Mouse (Mus musculus) A20 (cell line): ENCODE measurements around the gene Npas1.

ENCODE experiments used
- DNase-seq: peaks from one replicate; pipeline ENCODE4 v3.0.0-alpha.2; 2011; ENCODE audit warnings: low read depth, low spot score

Gene Npas1

DNA sequence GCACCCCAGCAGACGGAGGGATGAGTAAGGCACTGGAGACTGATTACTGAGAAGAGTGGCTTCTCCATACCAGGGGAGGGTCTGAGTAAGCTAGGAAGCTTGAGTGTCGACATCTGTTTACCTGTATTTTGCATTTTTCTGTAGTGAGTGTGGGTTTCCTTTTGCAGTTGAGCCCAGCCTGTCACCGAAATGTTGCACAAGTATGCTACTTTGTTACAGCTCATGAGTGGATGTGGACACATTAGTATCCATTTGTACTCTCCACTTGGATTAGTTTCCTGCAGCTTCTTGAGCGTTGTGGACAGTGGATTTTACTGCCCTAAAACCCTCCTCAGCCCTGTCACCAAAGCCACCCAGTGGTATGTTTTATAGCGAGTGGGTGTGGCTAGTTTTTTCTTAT is 58.8 kb downstream of the Npas1 start:
- DNase-seq = no peak

DNA sequence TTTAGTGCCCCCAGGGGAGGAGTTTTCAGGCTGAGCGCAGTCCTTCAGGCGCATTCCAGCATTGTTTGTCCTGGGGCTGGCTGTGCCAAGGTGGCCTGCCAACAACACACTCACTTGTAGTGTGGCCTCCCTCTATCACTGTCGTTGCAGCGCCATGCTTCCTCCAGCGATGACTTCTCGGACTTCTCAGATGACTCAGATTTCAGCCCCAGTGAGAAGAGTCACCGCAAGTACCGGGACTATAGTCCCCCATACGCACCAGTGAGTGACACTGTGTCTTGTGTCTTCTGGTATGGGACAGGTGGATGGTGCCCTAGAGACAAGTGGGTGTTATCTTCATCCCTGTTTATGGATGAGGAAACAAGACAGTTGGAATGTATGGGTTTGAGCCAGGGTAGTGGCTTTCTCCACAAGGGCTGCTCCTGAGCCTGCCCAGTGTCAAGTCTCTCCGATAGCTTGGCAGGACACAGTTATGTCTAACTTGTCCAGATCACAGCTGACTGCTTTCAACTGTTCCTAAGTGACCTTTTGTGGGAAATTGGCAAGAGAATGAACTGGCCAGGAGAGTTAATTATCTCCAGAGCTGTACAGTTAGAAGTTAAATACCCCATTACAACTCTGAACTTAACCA is 60.3 kb downstream of the Npas1 start:
- no peak for DNase-seq

DNA sequence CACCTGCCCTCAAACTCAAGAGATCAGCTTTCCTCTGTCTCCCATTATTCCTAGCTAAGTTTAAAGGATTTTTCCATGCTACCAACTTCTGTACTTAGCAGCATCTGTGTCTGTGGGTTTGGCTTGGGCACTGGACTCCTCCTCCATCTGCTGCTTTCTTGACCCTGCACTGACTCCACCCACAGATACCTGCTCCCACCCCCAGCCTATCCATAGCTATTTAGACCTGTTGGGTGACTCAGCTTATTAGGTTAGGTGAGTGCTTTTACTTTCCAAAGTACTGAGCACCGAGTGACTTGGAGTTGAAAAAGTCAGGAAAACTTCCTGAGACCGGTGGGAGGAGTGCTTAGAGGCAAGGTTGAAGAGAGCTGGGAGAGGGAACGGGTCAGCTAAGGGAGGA is 62.1 kb downstream of the Npas1 start:
- no peak for DNase-seq

DNA sequence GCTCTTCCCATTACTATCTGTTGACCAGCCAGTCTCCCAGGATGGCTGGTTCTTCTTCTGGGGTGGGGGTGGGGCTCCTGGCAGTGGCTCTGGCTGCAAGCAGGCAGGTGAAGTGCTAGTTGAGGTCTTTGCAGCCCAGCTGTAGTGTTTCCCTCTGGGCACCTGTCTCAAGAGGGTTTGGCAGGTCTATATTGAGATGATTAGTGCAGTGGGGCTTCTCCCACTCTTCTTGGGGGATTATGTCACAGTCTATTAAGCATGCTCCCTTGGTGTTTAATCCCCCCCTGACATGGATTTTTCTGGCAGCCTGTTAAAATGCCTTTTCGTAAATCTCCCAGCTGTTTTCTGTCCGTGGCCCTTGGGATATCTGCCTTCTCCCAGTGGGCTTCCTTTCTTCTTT is 64.6 kb downstream of the Npas1 start:
- DNase-seq = no peak

- no peak for DNase-seq
Measured at GRCm38 (mm10) chr7:16412220-16412896, 65.2 kb downstream of the Npas1 start.

DNA sequence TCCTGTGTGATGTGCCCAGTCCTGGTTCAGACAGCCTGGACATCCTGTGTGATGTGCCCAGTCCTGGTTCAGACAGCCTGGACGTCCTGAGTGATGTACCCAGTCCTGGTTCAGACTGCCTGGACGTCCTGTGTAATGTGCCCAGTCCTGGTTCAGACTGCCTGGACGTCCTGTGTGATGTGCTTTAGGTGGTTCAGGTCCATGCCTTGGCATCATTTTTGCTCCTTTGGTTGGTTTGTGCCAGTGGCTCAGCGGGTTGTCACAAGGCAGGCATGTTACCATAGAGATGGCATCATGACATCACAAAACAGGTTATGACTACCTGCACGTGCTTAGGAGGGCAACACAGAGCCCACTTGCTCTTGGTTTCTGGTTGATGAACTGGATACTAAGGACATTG is 66.4 kb downstream of the Npas1 start:
- no peak for DNase-seq

GRCm38 (mm10) chr7:16406978-16407377 is 70.5 kb downstream of the Npas1 start:
- no peak for DNase-seq
